8 mouse cellular contexts compared by ENCODE assay signal in genomic region chr14:14904750-14905529, GRCm38 (mm10).
A peak's percentile ranks its signal among the peaks of the same experiment; 100 is the strongest.
DNase-seq lines count a peak whose midpoint lies in the region; ATAC-seq and TF ChIP-seq lines count a peak whose summit lies in the region.

No protein-coding gene starts in this region.

- H3K27me3 ChIP-seq in forebrain, embryonic 12.5 days = no peaks in the 10 kb centered on the region
- no peaks in the 10 kb centered on the region for H3K27me3 ChIP-seq in heart, postnatal 0 days (ENCODE audit: control insufficient read depth, insufficient read depth, low read length)
- no peaks in the 10 kb centered on the region for H3K27me3 ChIP-seq in liver, embryonic 12.5 days (replicated peaks)
- H3K27me3 ChIP-seq in stomach, postnatal 0 days (ENCODE audit: control insufficient read depth, insufficient read depth, low read length) = no peaks in the 10 kb centered on the region

- peak overlapping the region; percentile 31 for H3K4me2 ChIP-seq in forebrain, embryonic 12.5 days
- H3K4me2 ChIP-seq in heart, postnatal 0 days (ENCODE audit: low read depth, low read length) = peak overlapping the region; percentile 54
- peak overlapping the region; percentile 34 for H3K4me2 ChIP-seq in liver, embryonic 12.5 days
- peak overlapping the region; percentile 42 for H3K4me2 ChIP-seq in stomach, postnatal 0 days (replicated peaks; ENCODE audit: low read depth)

- no peaks in the 10 kb centered on the region for H3K9me3 ChIP-seq in forebrain, embryonic 12.5 days
- H3K9me3 ChIP-seq in heart, postnatal 0 days (replicated peaks; ENCODE audit: control insufficient read depth, low read length) = no peaks in the 10 kb centered on the region
- no peaks in the 10 kb centered on the region for H3K9me3 ChIP-seq in liver, embryonic 12.5 days (replicated peaks)
- no peaks in the 10 kb centered on the region for H3K9me3 ChIP-seq in stomach, postnatal 0 days (ENCODE audit: control insufficient read depth, low read length)

- 17% methylated on average over 9 of the region's 9 CpGs for WGBS in forebrain, embryonic 12.5 days
- 14% methylated on average over 9 of the region's 9 CpGs for WGBS in heart, postnatal 0 days
- 10% methylated on average over 9 of the region's 9 CpGs for WGBS in liver, embryonic 12.5 days (ENCODE audit: insufficient replicate concordance)
- 20% methylated on average over 9 of the region's 9 CpGs for WGBS in stomach, postnatal 0 days

- no peak for TF ChIP-seq EP300 in heart, postnatal 0 days (IDR thresholded peaks at IDR 0.05; ENCODE audit: low read depth)
- TF ChIP-seq EP300 in stomach, postnatal 0 days (optimal IDR thresholded peaks at IDR 0.05) = no peak

- no peaks in the 10 kb centered on the region for H3K4me1 ChIP-seq in forebrain, embryonic 12.5 days
- no peaks in the 10 kb centered on the region for H3K4me1 ChIP-seq in heart, postnatal 0 days (ENCODE audit: control insufficient read depth, insufficient read depth)
- H3K4me1 ChIP-seq in liver, embryonic 12.5 days = no peaks in the 10 kb centered on the region
- no peaks in the 10 kb centered on the region for H3K4me1 ChIP-seq in stomach, postnatal 0 days (replicated peaks; ENCODE audit: control insufficient read depth, insufficient read depth)

- H3K9ac ChIP-seq in forebrain, embryonic 12.5 days = no peak overlapping the region
- H3K9ac ChIP-seq in heart, postnatal 0 days (replicated peaks; ENCODE audit: low read depth, low read length) = no peak overlapping the region
- no peak overlapping the region for H3K9ac ChIP-seq in liver, embryonic 12.5 days
- no peak overlapping the region for H3K9ac ChIP-seq in stomach, postnatal 0 days (ENCODE audit: low read length)

- no peak overlapping the region for H3K27ac ChIP-seq in forebrain, embryonic 12.5 days
- H3K27ac ChIP-seq in heart, postnatal 0 days (ENCODE audit: low read depth) = no peak overlapping the region
- H3K27ac ChIP-seq in liver, embryonic 12.5 days = no peak overlapping the region
- H3K27ac ChIP-seq in stomach, postnatal 0 days (replicated peaks) = no peak overlapping the region

- peak; percentile 65; the same call in 1 of the 2 replicates for ATAC-seq in forebrain, embryonic 12.5 days (ENCODE audit: low FRiP score)
- peak; percentile 58; the same call in 1 of the 2 replicates for ATAC-seq in heart, postnatal 0 days (ENCODE audit: insufficient read depth, low read depth)
- no peak for ATAC-seq in liver, embryonic 12.5 days
- peak; percentile 71; the same call in 1 of the 2 replicates for ATAC-seq in stomach, postnatal 0 days (ENCODE audit: low FRiP score, low TSS enrichment)

- DNase-seq in CD4-positive, CD25-positive, alpha-beta regulatory T cell, adult 2 months (ENCODE audit: low read depth, low spot score) = peak; percentile 76
- DNase-seq in c-Kit-positive CD71-positive TER-119-negative erythroid progenitor cells, embryonic 14.5 days (ENCODE audit: low read depth) = peak; percentile 35
- peak; percentile 60 for DNase-seq in heart, postnatal 0 days (ENCODE audit: low spot score)
- peak; percentile 52 to 78 for DNase-seq in kidney, postnatal 25 days
- peak; percentile 60 for DNase-seq in neural tube, embryonic 10.5 days (ENCODE audit: extremely low spot score, low spot score)
- DNase-seq in stomach, postnatal 0 days (ENCODE audit: low spot score) = peak; percentile 54

- peak; percentile 84 for TF ChIP-seq CTCF in heart, postnatal 0 days (IDR thresholded peaks at IDR 0.05; ENCODE audit: low read depth)
- peak; percentile 89 for TF ChIP-seq CTCF in stomach, postnatal 0 days (IDR thresholded peaks at IDR 0.05; ENCODE audit: low read depth)

- no peak overlapping the region for H3K4me3 ChIP-seq in forebrain, embryonic 12.5 days (replicated peaks)
- peak overlapping the region; percentile 22; the same call in 1 of the 2 replicates for H3K4me3 ChIP-seq in heart, postnatal 0 days (ENCODE audit: low read depth, low read length)
- no peak overlapping the region for H3K4me3 ChIP-seq in liver, embryonic 12.5 days
- H3K4me3 ChIP-seq in stomach, postnatal 0 days (ENCODE audit: low read depth, low read length) = no peak overlapping the region

- H3K36me3 ChIP-seq in forebrain, embryonic 12.5 days (replicated peaks) = no peaks in the 10 kb centered on the region
- no peaks in the 10 kb centered on the region for H3K36me3 ChIP-seq in heart, postnatal 0 days (replicated peaks; ENCODE audit: control insufficient read depth, insufficient read depth, low read length)
- no peaks in the 10 kb centered on the region for H3K36me3 ChIP-seq in liver, embryonic 12.5 days
- no peaks in the 10 kb centered on the region for H3K36me3 ChIP-seq in stomach, postnatal 0 days (ENCODE audit: control insufficient read depth, insufficient read depth, low read length)
